Mouse (Mus musculus): ENCODE measurements around the gene Memo1.
"Not testable (repeated sequence)": the region's sequence is repeated elsewhere in the genome, so short reads cannot be mapped to it uniquely, and the experiment has no call there.

The Memo1 gene

GRCm38 (mm10) chr17:74295026-74295970 is at the start of gene Memo1:
Gene Memo1 (minus strand): TSS chr17:74295521.
- peak; percentile 56 to 75 for DNase-seq (ENCODE audit: low spot score in 2 of 2)

DNA sequence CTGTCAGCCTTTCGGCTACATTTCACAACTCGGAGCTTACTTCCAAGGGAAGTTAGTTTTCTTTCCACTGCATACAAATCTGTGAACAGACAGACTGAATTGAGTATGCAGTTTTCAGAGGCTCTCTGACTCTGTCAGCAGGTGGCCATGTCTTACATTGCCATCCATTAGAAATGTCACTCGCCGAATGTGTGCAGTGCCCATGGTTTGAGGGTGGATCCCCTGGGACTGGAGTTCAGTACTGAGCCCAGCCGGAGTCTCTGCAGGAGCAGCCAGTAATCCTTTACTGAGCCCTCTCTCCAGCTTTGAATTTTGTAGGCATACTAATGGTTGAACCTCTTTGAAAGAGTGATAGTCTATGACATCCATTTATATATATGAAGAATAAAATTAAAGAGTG is 45.8 kb upstream of the Memo1 start:
- no peak for DNase-seq (ENCODE audit: low spot score in 2 of 2)

DNA sequence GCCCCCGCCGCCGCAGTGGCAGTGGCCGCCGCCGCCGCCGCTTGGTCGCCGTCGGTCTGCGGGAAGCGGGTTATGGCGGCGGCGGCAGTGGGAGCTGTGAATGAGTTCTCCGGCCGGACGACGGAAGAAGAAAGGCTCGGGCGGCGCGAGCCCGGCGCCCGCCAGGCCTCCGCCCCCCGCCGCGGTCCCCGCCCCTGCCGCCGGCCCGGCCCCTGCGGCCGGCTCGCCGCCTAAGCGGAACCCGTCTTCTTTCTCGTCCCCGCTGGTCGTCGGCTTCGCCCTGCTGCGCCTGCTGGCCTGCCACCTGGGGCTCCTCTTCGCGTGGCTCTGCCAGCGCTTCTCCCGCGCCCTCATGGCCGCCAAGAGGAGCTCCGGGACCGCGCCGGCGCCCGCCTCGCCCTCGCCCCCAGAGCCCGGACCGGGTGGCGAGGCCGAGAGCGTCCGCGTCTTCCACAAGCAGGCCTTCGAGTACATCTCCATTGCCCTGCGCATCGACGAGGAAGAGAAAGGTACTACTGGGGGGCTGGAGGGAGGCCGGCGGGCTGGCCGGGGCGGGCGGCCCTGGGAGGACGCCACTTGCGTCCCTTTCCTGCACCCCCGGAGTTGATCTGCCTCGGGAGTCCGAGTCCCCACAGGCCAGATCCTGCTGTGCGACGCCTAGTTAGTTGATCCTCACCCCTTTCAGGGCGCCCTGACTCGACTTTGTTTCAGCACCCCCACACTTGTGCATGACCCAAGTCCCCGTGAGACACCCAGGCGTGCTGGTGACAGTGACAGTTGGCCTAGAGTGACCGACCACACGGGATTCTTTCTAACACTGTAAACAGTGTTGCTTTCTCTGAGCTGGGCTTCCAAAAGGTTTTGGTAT is 43.9 kb upstream of the Memo1 start, which contains the start of gene Spast:
TSS of gene Spast (plus strand) at position 51 of the 868 bp plus-strand sequence.
- peak; percentile 34 to 56 for DNase-seq (ENCODE audit: low spot score in 2 of 2)

DNA sequence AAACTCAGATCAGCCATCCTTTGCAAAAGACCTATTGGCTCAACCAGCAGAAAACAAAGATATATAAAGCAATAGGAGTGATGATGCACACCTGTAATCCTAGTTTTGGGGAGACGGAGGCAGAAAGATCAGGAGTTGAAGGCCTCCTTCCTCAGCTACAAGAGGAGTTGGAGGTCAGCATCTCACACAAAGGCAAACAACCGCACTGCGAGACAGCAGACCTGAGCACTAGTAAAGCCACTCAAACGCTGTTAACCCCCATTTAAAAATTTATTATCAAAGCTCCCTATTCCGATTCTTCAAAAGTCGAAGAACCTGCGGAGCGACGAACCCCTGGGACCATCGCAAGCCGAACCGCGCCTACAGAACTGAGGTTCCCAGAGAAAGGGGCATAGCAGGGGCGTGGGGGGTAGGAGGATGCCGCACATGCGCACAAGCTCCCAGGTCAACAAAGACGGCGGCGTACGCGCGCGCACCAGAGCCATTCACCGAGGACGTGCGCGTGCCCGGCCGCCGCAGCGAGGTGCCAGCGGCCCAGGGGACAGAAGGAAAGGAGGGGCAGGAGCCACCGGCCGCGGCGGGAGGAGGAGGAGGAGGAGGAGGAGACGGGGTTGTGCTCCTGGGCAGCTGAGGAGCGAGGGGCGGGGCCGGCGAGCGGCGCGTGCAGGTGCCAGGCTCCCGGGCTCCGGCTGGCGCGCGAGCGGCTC is 43.1 kb upstream of the Memo1 start:
- DNase-seq (ENCODE audit: low spot score in 2 of 2): peak; percentile 91 to 95

DNA sequence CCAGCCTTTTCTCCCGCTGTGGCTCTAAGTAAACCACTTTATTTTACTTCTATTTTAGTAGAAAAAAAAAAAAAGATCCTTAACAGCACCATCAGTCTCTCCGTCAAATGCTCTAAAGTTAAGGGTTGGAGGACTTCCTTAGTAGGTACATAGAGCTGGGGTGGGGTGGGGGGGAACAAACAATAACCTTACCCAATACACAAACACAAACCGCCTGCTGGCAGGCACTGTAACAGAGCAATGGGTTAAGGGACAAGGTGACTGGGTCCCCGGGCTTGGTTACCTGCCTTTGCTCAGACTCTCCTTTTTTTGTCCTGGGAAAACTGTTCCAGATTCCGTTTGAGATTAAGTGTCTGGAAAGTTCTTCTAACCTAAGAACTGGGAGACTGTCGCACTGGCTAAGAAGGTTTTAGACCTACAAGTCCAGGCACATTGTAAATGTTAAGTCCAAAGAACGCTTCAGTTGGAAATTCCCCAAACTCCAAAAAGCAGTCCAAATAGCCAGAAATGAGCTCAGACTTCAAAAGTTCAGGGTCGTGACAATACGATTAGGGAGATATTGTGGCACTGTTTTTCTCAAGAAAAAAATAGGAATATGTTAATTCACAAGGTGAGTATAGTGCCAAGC is 35.8 kb upstream of the Memo1 start:
- no peak for DNase-seq (ENCODE audit: low spot score in 2 of 2)

DNA sequence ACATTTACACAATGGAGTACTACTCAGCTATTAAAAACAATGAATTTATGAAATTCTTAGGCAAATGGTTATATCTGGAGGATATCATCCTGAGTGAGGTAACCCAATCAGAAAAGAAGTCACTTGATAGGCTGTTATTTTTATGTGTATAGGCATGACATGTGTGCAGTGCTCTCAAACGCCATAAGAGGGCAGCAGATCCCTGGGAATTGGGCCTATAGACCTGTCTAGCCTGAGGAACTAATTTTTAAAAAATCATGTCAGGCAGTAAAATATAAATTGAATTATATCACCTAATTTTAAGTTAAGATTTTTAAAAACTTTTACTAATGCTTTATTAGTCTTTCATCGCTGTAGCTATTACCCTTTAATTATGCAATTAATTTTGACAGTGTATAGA is 32.8 kb upstream of the Memo1 start:
- peak in 1 of 2 experiments; percentile 52 for DNase-seq (ENCODE audit: low spot score in 2 of 2)

- not testable (repeated sequence) for DNase-seq (ENCODE audit: low spot score in 2 of 2)
Measured at GRCm38 (mm10) chr17:74327195-74327594, 31.9 kb upstream of the Memo1 start.

- DNase-seq (ENCODE audit: low spot score in 2 of 2): no peak
Measured at GRCm38 (mm10) chr17:74323844-74324243, 28.5 kb upstream of the Memo1 start, which contains the start of gene Dpy30. Gene Dpy30 (minus strand): TSS chr17:74323944.

DNA sequence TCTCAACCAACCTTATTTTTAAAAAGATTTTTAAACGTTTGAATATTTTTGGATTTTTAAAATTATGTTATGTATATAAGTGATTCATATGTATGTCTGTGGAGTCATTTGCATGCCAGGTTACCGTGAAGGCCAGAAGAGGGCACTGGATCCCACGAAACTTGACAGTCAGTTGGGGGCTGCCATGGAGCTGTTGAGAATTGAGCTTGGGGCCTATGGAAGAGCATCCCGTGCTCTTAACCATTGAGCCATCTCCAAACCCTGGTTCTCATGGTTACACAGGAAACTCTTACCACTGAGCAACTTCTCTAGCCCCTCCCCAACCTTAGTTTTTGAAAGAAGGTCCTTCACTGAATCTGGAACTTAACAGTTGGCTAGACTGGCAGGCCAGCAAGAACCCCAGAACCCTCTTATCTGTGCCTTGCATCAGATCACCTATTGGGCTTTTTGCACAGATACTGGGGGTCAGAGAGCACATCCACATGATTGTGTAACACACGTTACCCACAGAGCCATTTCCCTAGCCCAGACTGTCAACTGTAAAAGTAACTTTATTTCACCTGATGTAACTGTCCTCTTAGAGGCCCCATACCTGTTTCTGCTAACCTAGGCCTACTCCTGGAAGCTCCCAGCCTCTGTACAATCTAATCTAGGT is 27.2 kb upstream of the Memo1 start:
- DNase-seq (ENCODE audit: low spot score in 2 of 2): peak in 1 of 2 experiments; percentile 7

- no peak for DNase-seq (ENCODE audit: low spot score in 2 of 2)
Measured at GRCm38 (mm10) chr17:74318721-74319120, 23.4 kb upstream of the Memo1 start.

DNA sequence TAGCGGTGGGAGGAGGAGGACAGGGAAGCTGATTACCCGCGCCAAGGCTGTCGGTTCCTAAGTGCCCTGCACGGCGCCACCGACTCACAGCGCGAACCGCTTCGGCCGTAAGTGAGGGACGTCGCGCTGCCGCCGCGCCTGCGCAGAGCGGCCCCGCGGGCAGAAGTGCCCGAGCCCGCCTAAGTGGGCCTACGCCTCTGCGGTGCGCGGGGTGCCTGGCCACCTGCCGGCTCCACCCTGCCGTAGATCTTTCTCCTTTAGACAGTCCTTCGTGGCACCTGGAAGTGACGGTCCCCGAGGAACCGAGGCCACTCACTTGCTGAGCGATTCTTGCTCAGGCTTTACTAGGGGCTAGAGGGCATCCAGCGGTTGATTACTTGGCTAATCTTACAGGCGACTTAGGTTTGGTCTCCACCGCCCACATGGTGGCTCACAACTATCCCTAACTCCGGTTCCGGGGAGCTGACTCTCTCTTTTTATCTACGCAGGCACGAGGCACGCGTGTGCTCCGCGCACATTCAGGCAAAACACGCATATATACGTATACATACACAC is 21.1 kb upstream of the Memo1 start:
- DNase-seq (ENCODE audit: low spot score in 2 of 2): peak; percentile 66 to 85

GRCm38 (mm10) chr17:74315445-74316308 is 20.4 kb upstream of the Memo1 start:
- no peak for DNase-seq (ENCODE audit: low spot score in 2 of 2)

- no peak for DNase-seq (ENCODE audit: low spot score in 2 of 2)
Measured at GRCm38 (mm10) chr17:74306021-74306420, 10.7 kb upstream of the Memo1 start.

GRCm38 (mm10) chr17:74305616-74306015 is 10.3 kb upstream of the Memo1 start:
- no peak for DNase-seq (ENCODE audit: low spot score in 2 of 2)

- DNase-seq (ENCODE audit: low spot score in 2 of 2): no peak
Measured at GRCm38 (mm10) chr17:74304060-74304459, 8.7 kb upstream of the Memo1 start.

DNA sequence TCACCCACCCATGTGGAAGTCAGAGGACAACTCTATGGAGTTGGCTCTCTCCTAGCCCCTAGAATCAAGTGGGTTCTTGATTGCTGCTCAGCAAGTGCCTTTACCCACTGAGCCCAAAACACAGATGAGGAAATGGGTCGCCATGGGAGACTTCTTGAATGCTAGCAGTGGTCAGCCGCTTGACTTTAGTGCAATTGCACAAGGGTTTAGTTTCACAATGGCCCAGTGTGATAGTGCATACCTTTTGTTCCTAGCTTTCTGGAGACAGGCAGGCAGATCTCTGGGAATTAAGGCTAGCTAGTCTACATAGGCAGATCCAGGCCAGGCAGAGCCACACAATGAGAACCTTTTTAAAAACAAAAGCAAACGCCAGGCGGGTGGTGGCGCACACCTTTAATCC is 4.8 kb upstream of the Memo1 start:
- no peak for DNase-seq (ENCODE audit: low spot score in 2 of 2)

DNA sequence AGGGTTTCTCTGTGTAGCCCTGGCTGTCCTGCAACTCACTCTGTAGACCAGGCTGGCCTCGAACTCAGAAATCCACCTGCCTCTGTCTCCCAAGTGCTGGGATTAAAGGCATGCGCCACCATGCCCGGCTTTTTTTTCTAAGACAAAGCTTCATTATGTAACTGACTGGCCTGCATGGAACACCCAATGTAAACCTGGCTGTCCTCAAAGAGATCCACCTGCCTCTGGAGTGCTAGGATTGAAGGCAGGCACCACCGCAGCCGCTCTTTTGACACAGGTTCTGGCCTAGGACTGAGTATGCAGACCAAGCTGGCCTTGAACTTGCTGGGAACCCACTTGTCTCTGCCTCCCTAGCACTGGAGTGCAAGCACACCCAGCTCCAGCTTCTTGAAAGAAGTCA is 1.7 kb upstream of the Memo1 start:
- DNase-seq (ENCODE audit: low spot score in 2 of 2): not testable (repeated sequence)

DNA sequence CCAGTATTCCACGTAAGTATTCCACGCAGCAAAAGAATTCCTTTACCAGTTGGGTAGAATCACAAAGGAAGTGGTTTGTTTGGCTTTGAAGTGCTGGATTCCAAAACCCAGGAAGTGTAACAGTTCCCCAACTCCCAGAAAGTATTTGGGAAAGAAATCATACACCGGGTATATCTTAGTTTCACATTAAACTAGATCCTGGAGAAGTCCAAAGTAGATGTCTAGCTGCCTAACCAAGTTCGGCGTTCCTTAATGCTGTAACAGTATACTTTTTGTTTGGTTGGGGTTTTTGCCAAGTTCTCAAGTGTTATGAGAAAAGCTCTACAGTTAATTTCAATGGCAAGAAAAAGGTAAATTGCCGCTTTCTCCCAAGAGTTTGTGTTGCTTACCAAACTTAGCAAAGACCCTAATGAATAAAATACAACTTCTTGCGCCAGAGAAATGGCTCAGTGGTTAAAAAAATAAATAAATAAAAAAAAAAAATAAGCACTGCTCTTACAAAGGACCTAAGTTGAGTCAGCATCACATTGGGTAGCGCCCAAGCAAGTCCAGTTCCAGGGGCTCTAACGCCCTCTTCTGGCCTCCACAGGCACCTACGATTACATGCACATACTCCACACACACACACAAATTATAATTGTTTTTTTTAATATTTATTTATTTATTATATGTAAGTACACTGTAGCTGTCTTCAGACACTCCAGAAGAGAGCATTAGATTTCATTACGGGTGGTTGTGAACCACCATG is 929 bp upstream of the Memo1 start:
- DNase-seq (ENCODE audit: low spot score in 2 of 2): no peak

Data from cerebellum, postnatal 4 days (tissue).